Mouse (Mus musculus): Measurements from ENCODE around the gene Ric1. TPM values are rescaled to one million over a fixed set of nuclear protein-coding genes. Genes with fewer than 3 reads are reported as not detected.

The Ric1 gene
- polyA plus RNA-seq, 1 experiment, result 39.2 TPM

- no peak overlapping the region for H3K27ac ChIP-seq (ENCODE audit: insufficient read depth, low read length)
- H3K4me3 ChIP-seq (ENCODE audit: insufficient read depth, low read length), result no peak overlapping the region
- H3K4me1 ChIP-seq (ENCODE audit: control insufficient read depth, insufficient read depth, low read length), result no peaks in the 10 kb centered on the region
- TF ChIP-seq POLR2A (IDR thresholded peaks at IDR 0.05; ENCODE audit: low read depth, low read length) (no peak), CTCF (IDR thresholded peaks at IDR 0.05; ENCODE audit: borderline replicate concordance, insufficient read depth, low read length) (no peak)
These were observed 37.5 kb upstream of the Ric1 start for GRCm38 (mm10) chr19:29484537-29484936.

- no peaks in the 10 kb centered on the region for H3K4me1 ChIP-seq (ENCODE audit: control insufficient read depth, insufficient read depth, low read length)
- TF ChIP-seq POLR2A (IDR thresholded peaks at IDR 0.05; ENCODE audit: low read depth, low read length) (no peak), CTCF (IDR thresholded peaks at IDR 0.05; ENCODE audit: borderline replicate concordance, insufficient read depth, low read length) (no peak)
- H3K4me3 ChIP-seq (ENCODE audit: insufficient read depth, low read length), result no peak overlapping the region
- no peak overlapping the region for H3K27ac ChIP-seq (ENCODE audit: insufficient read depth, low read length)
These were observed 36.7 kb upstream of the Ric1 start for GRCm38 (mm10) chr19:29485257-29485948.

- Histone ChIP-seq H3K27ac (ENCODE audit: insufficient read depth, low read length) (no peak overlapping the region), H3K4me3 (ENCODE audit: insufficient read depth, low read length) (no peak overlapping the region), H3K4me1 (ENCODE audit: control insufficient read depth, insufficient read depth, low read length) (no peaks in the 10 kb centered on the region)
- no peak for TF ChIP-seq CTCF (IDR thresholded peaks at IDR 0.05; ENCODE audit: borderline replicate concordance, insufficient read depth, low read length)
- TF ChIP-seq POLR2A (IDR thresholded peaks at IDR 0.05; ENCODE audit: low read depth, low read length), result no peak
These were observed 35.4 kb upstream of the Ric1 start for GRCm38 (mm10) chr19:29486545-29487206.

- TF ChIP-seq CTCF (IDR thresholded peaks at IDR 0.05; ENCODE audit: borderline replicate concordance, insufficient read depth, low read length), result no peak
- TF ChIP-seq POLR2A (IDR thresholded peaks at IDR 0.05; ENCODE audit: low read depth, low read length), result no peak
- Histone ChIP-seq H3K4me3 (ENCODE audit: insufficient read depth, low read length) (no peak overlapping the region), H3K27ac (ENCODE audit: insufficient read depth, low read length) (no peak overlapping the region), H3K4me1 (ENCODE audit: control insufficient read depth, insufficient read depth, low read length) (no peaks in the 10 kb centered on the region)
These were observed 34.6 kb upstream of the Ric1 start for GRCm38 (mm10) chr19:29487326-29488072.

- H3K27ac ChIP-seq (ENCODE audit: insufficient read depth, low read length), result no peak overlapping the region
- no peak overlapping the region for H3K4me3 ChIP-seq (ENCODE audit: insufficient read depth, low read length)
- no peaks in the 10 kb centered on the region for H3K4me1 ChIP-seq (ENCODE audit: control insufficient read depth, insufficient read depth, low read length)
- TF ChIP-seq POLR2A (IDR thresholded peaks at IDR 0.05; ENCODE audit: low read depth, low read length) (no peak), CTCF (IDR thresholded peaks at IDR 0.05; ENCODE audit: borderline replicate concordance, insufficient read depth, low read length) (no peak)
These were observed 34.0 kb upstream of the Ric1 start for GRCm38 (mm10) chr19:29488073-29488390.

GRCm38 (mm10) chr19:29488420-29488819, 33.7 kb upstream of the Ric1 start:
- no peak overlapping the region for H3K4me3 ChIP-seq (ENCODE audit: insufficient read depth, low read length)
- TF ChIP-seq CTCF (IDR thresholded peaks at IDR 0.05; ENCODE audit: borderline replicate concordance, insufficient read depth, low read length), result no peak
- TF ChIP-seq POLR2A (IDR thresholded peaks at IDR 0.05; ENCODE audit: low read depth, low read length), result no peak
- no peak overlapping the region for H3K27ac ChIP-seq (ENCODE audit: insufficient read depth, low read length)
- no peaks in the 10 kb centered on the region for H3K4me1 ChIP-seq (ENCODE audit: control insufficient read depth, insufficient read depth, low read length)

GRCm38 (mm10) chr19:29489785-29490284, 32.2 kb upstream of the Ric1 start:
- TF ChIP-seq CTCF (IDR thresholded peaks at IDR 0.05; ENCODE audit: borderline replicate concordance, insufficient read depth, low read length) (no peak), POLR2A (IDR thresholded peaks at IDR 0.05; ENCODE audit: low read depth, low read length) (no peak)
- Histone ChIP-seq H3K4me3 (ENCODE audit: insufficient read depth, low read length) (no peak overlapping the region), H3K27ac (ENCODE audit: insufficient read depth, low read length) (no peak overlapping the region), H3K4me1 (ENCODE audit: control insufficient read depth, insufficient read depth, low read length) (no peaks in the 10 kb centered on the region)

- TF ChIP-seq POLR2A (IDR thresholded peaks at IDR 0.05; ENCODE audit: low read depth, low read length), result no peak
- no peak for TF ChIP-seq CTCF (IDR thresholded peaks at IDR 0.05; ENCODE audit: borderline replicate concordance, insufficient read depth, low read length)
- no peak overlapping the region for H3K27ac ChIP-seq (ENCODE audit: insufficient read depth, low read length)
- no peaks in the 10 kb centered on the region for H3K4me1 ChIP-seq (ENCODE audit: control insufficient read depth, insufficient read depth, low read length)
- no peak overlapping the region for H3K4me3 ChIP-seq (ENCODE audit: insufficient read depth, low read length)
These were observed 30.6 kb upstream of the Ric1 start for GRCm38 (mm10) chr19:29491467-29491866.

- no peak for TF ChIP-seq POLR2A (IDR thresholded peaks at IDR 0.05; ENCODE audit: low read depth, low read length)
- no peak for TF ChIP-seq CTCF (IDR thresholded peaks at IDR 0.05; ENCODE audit: borderline replicate concordance, insufficient read depth, low read length)
- no peaks in the 10 kb centered on the region for H3K4me1 ChIP-seq (ENCODE audit: control insufficient read depth, insufficient read depth, low read length)
- no peak overlapping the region for H3K4me3 ChIP-seq (ENCODE audit: insufficient read depth, low read length)
- no peak overlapping the region for H3K27ac ChIP-seq (ENCODE audit: insufficient read depth, low read length)
These were observed 27.6 kb upstream of the Ric1 start for GRCm38 (mm10) chr19:29494454-29494853.
